13 mouse cellular contexts compared by ENCODE assay signal in genomic region chr1:89568546-89569405, GRCm38 (mm10).
DNase-seq lines count a peak whose midpoint lies in the region; ATAC-seq and TF ChIP-seq lines count a peak whose summit lies in the region.
"Had no signal": no experiment of that assay in that cellular context is flagged by ENCODE, and none has a peak within 500 bp of the region (broad histone marks: within the 10 kb centered on the region; RNA-seq: fewer than 3 reads in every experiment).

No protein-coding gene starts in this region.

- H3K27ac ChIP-seq in forebrain, embryonic 10.5 days, result peak overlapping the region; percentile 33; the same call in 1 of the 2 replicates
- H3K27ac ChIP-seq in forebrain, embryonic 16.5 days (ENCODE audit: low read length), result no peak overlapping the region
- H3K27ac ChIP-seq in bone marrow macrophage, adult 2 months (ENCODE audit: insufficient read depth, low read depth, low read length), result peak overlapping the region; percentile 82
- H3K27ac ChIP-seq: heart, adult 2 months; liver, embryonic 15.5 days had no signal

- no peaks in the 10 kb centered on the region for H3K9me3 ChIP-seq in forebrain, embryonic 10.5 days
- H3K9me3 ChIP-seq in forebrain, embryonic 16.5 days (ENCODE audit: control insufficient read depth, low read length), result no peaks in the 10 kb centered on the region
- H3K9me3 ChIP-seq: liver, embryonic 15.5 days had no signal

- no peak overlapping the region for H3K4me2 ChIP-seq in forebrain, embryonic 16.5 days (ENCODE audit: low read length)
- H3K4me2 ChIP-seq: liver, embryonic 15.5 days had no signal

- 88% methylated on average over 6 of the region's 6 CpGs for WGBS in forebrain, embryonic 10.5 days
- WGBS in forebrain, embryonic 16.5 days, result 74% methylated on average over 6 of the region's 6 CpGs

- ATAC-seq in forebrain, embryonic 16.5 days, result no peak
- ATAC-seq in megakaryocyte, adult 5-6 weeks (ENCODE audit: poor library complexity, severe bottlenecking), result peak; percentile 30; the same call in 1 of the 2 replicates
- ATAC-seq in erythroblast, adult 5-6 weeks (replicated peaks; ENCODE audit: low FRiP score, poor library complexity, severe bottlenecking), result no peak
- ATAC-seq: forebrain, embryonic 14.5 days had no signal

- H3K9ac ChIP-seq in forebrain, embryonic 16.5 days (replicated peaks; ENCODE audit: low read depth, low read length), result no peak overlapping the region
- H3K9ac ChIP-seq: liver, embryonic 15.5 days had no signal

- no peak for DNase-seq in forebrain, embryonic 10.5 days (ENCODE audit: extremely low spot score, low spot score)
- peak; percentile 27 for DNase-seq in left cerebral cortex, postnatal 4 days
- no peak for DNase-seq in left cerebral cortex, adult 8-10 months (ENCODE audit: low spot score in 2 of 2)
- no peak for DNase-seq in right cerebral cortex, postnatal 4 days
- DNase-seq: thymus, postnatal 25 days had no signal

- peaks cover 78% of the 10 kb centered on the region for H3K4me1 ChIP-seq in forebrain, embryonic 10.5 days
- peaks cover 44% of the 10 kb centered on the region for H3K4me1 ChIP-seq in forebrain, embryonic 16.5 days (replicated peaks; ENCODE audit: control insufficient read depth, insufficient read depth, low read length)
- peaks cover 56% of the 10 kb centered on the region for H3K4me1 ChIP-seq in bone marrow macrophage, adult 2 months (ENCODE audit: control insufficient read depth, insufficient read depth, low read length)

- intact Hi-C loops in left cerebral cortex, postnatal 4 days (cut with DNase I), result no loop called here

- H3K27me3 ChIP-seq in forebrain, embryonic 10.5 days (ENCODE audit: poor library complexity, severe bottlenecking), result no peaks in the 10 kb centered on the region
- no peaks in the 10 kb centered on the region for H3K27me3 ChIP-seq in forebrain, embryonic 16.5 days (replicated peaks; ENCODE audit: control insufficient read depth, insufficient read depth, low read length)
- H3K27me3 ChIP-seq: CH12.LX; liver, embryonic 15.5 days had no signal

- TF ChIP-seq POLR2A in bone marrow macrophage, adult 2 months (IDR thresholded peaks at IDR 0.05; ENCODE audit: borderline replicate concordance, low read depth, low read length), result no peak

- no peak overlapping the region for H3K4me3 ChIP-seq in forebrain, embryonic 10.5 days
- H3K4me3 ChIP-seq in forebrain, embryonic 16.5 days (replicated peaks; ENCODE audit: low read length), result no peak overlapping the region
- H3K4me3 ChIP-seq in bone marrow macrophage, adult 2 months (ENCODE audit: insufficient read depth, low read length), result 0 out of 2 replicates have a peak overlapping the region, but pooled peaks have one; percentile 0
- H3K4me3 ChIP-seq: heart, adult 2 months; liver, embryonic 15.5 days had no signal

- no peaks in the 10 kb centered on the region for H3K36me3 ChIP-seq in forebrain, embryonic 10.5 days (replicated peaks)
- no peaks in the 10 kb centered on the region for H3K36me3 ChIP-seq in forebrain, embryonic 16.5 days (ENCODE audit: control insufficient read depth, insufficient read depth)
- H3K36me3 ChIP-seq: liver, embryonic 15.5 days had no signal

- TF ChIP-seq CTCF in bone marrow macrophage, adult 2 months (IDR thresholded peaks at IDR 0.05; ENCODE audit: low read depth, low read length), result no peak
